Comparison of ENCODE assay signal across 8 mouse cellular contexts in the genomic region with DNA sequence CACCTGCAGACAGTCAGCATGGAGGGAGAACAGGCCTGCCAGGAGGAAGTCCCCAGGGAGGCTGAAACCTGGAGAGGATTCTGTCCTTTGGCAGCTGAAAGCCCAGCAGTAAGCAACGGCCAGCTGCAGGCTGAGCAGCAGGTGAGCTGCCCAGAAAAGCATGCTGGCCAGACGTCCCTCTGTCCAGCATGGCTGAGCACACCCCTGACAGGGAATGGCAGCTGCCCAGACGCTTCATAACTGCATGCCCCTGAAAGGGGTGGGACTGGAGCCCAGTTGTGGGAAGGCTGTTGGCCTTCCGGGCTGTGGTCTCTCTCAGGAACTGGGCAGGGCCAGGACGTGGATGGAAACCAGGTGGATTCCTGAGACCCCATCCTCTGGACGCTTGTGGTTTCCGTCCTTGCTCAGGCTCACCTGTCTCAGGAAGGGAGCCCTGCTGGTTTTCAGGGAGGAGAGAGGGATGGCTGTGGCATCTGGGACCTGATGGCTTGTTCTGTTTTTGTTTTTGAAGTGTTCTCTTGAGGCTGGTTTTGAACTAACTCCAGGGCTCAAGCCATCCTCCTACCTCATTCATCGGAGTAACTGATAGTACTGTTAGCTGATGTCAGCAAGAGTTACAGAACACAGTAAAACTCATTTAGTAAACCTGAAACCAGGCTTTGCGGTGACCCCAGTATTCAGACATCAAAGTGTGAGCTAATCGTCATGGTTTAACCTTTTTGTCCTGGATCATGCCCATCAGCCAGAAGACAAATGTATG. TPM values are rescaled to one million over a fixed set of nuclear protein-coding genes. Genes with fewer than 3 reads are reported as not detected.
A peak's percentile ranks its signal among the peaks of the same experiment; 100 is the strongest.
DNase-seq lines count a peak whose midpoint lies in the region; ATAC-seq and TF ChIP-seq lines count a peak whose summit lies in the region.

Gene Tas1r1 (minus strand): TSS at position 344 of the 760 bp plus-strand sequence.

- H3K9me3 ChIP-seq in heart, embryonic 14.5 days (ENCODE audit: control insufficient read depth, low read length), result no peaks in the 10 kb centered on the region
- H3K9me3 ChIP-seq in CH12.LX (replicated peaks; ENCODE audit: low read length), result no peaks in the 10 kb centered on the region
- H3K9me3 ChIP-seq in forebrain, postnatal 0 days (ENCODE audit: low read length), result no peaks in the 10 kb centered on the region
- no peaks in the 10 kb centered on the region for H3K9me3 ChIP-seq in liver, embryonic 13.5 days (replicated peaks)

- H3K27ac ChIP-seq in heart, embryonic 14.5 days (replicated peaks in 1 of 2; ENCODE audit: control insufficient read depth in 1 of 2, insufficient read depth in 1 of 2, low read depth in 2 of 2, low read length in 2 of 2), result 0 out of 4 replicates have a peak within 1 kb of the TSS, but pooled peaks of 1 of the 2 experiments have one; percentile 19
- H3K27ac ChIP-seq in CH12.LX (ENCODE audit: insufficient read depth, low read depth), result peak within 1 kb of the TSS; percentile 70
- H3K27ac ChIP-seq in forebrain, postnatal 0 days (ENCODE audit: low read depth, low read length), result 0 out of 2 replicates have a peak within 1 kb of the TSS, but pooled peaks have one; percentile 9
- H3K27ac ChIP-seq in liver, embryonic 13.5 days, result peak within 1 kb of the TSS; percentile 69; the same call in 1 of the 2 replicates

- dilution Hi-C loops in CH12.LX (cut with MboI; ENCODE audit: extremely low pct_ligation_motif_present, extremely low pct_unique_long_range_greater_than_20kb, low sequenced_read_pairs), result no loop called here

- no peak; the same call in 1 of the 2 replicates for TF ChIP-seq EP300 in CH12.LX (IDR thresholded peaks at IDR 0.05; ENCODE audit: low read length)

- peak within 1 kb of the TSS; percentile 85 to 92 for H3K4me3 ChIP-seq in heart, embryonic 14.5 days (ENCODE audit: control insufficient read depth in 1 of 2, insufficient read depth in 1 of 2, low read depth in 1 of 2, low read length in 2 of 2)
- H3K4me3 ChIP-seq in CH12.LX (replicated peaks in 1 of 3; ENCODE audit: low read depth in 2 of 3, low read length in 2 of 3, poor library complexity in 1 of 3), result peak within 1 kb of the TSS; percentile 82 to 99 (median 99)
- peak within 1 kb of the TSS; percentile 84 for H3K4me3 ChIP-seq in forebrain, postnatal 0 days (ENCODE audit: low read depth, low read length)
- peak within 1 kb of the TSS; percentile 92 for H3K4me3 ChIP-seq in liver, embryonic 13.5 days (replicated peaks)

- TF ChIP-seq POLR2A in CH12.LX (IDR thresholded peaks at IDR 0.05; ENCODE audit: low read depth, low read length), result no peak

- peak within 1 kb of the TSS; percentile 90 for H3K9ac ChIP-seq in heart, embryonic 14.5 days (ENCODE audit: low read length)
- H3K9ac ChIP-seq in CH12.LX (ENCODE audit: insufficient read depth, low read depth), result peak within 1 kb of the TSS; percentile 82
- peak within 1 kb of the TSS; percentile 70 for H3K9ac ChIP-seq in forebrain, postnatal 0 days
- peak within 1 kb of the TSS; percentile 91 for H3K9ac ChIP-seq in liver, embryonic 13.5 days

- no peak for TF ChIP-seq RAD21 in CH12.LX (IDR thresholded peaks at IDR 0.05; ENCODE audit: low read depth, low read length)

- 43% methylated on average over 10 of the region's 10 CpGs for WGBS in heart, embryonic 14.5 days
- WGBS in forebrain, postnatal 0 days, result 51% methylated on average over 10 of the region's 10 CpGs
- WGBS in liver, embryonic 13.5 days (ENCODE audit: insufficient replicate concordance), result 38% methylated on average over 10 of the region's 10 CpGs

- DNase-seq in heart, postnatal 4 days, result no peak
- peak; percentile 71 for DNase-seq in CH12.LX (ENCODE audit: extremely low read depth)
- DNase-seq in forebrain, postnatal 0 days, result no peak
- no peak for DNase-seq in liver, embryonic 13.5 days
- DNase-seq in embryo, embryonic 11 days, result no peak
- no peak for DNase-seq in left cerebral cortex, adult 9 months (ENCODE audit: low spot score in 2 of 2)
- no peak for DNase-seq in adrenal gland, postnatal 4 days (ENCODE audit: low spot score in 2 of 2)

- H3K27me3 ChIP-seq in heart, embryonic 14.5 days (ENCODE audit: control insufficient read depth, insufficient read depth, low read length), result no peaks in the 10 kb centered on the region
- H3K27me3 ChIP-seq in CH12.LX (replicated peaks), result no peaks in the 10 kb centered on the region
- H3K27me3 ChIP-seq in forebrain, postnatal 0 days (ENCODE audit: insufficient read depth, low read length), result no peaks in the 10 kb centered on the region
- no peaks in the 10 kb centered on the region for H3K27me3 ChIP-seq in liver, embryonic 13.5 days

- ATAC-seq in heart, embryonic 14.5 days (ENCODE audit: insufficient number of reproducible peaks, insufficient read depth, low FRiP score, low read depth), result no peak
- ATAC-seq in forebrain, postnatal 0 days, result no peak
- no peak for ATAC-seq in liver, embryonic 13.5 days (ENCODE audit: low read depth)

- H3K4me2 ChIP-seq in heart, embryonic 14.5 days (ENCODE audit: low read length), result peak within 1 kb of the TSS; percentile 97
- peak within 1 kb of the TSS; percentile 84 for H3K4me2 ChIP-seq in CH12.LX (ENCODE audit: insufficient read depth, low read depth, poor library complexity, severe bottlenecking)
- H3K4me2 ChIP-seq in forebrain, postnatal 0 days (ENCODE audit: low read depth), result peak within 1 kb of the TSS; percentile 88
- H3K4me2 ChIP-seq in liver, embryonic 13.5 days, result peak within 1 kb of the TSS; percentile 96

- peaks cover 30% of the 10 kb centered on the region for H3K79me2 ChIP-seq in CH12.LX (replicated peaks; ENCODE audit: control insufficient read depth, extremely low read depth, insufficient read depth, poor library complexity, severe bottlenecking)

- TF ChIP-seq CTCF in CH12.LX (conservative IDR thresholded peaks at IDR 0.05 in 1 of 2, IDR thresholded peaks at IDR 0.05 in 1 of 2; ENCODE audit: low read depth in 2 of 2, low read length in 2 of 2), result no peak
- no peak for TF ChIP-seq CTCF in forebrain, postnatal 0 days (IDR thresholded peaks at IDR 0.05; ENCODE audit: low read depth)

- in situ Hi-C loops in CH12.LX (cut with MboI; ENCODE audit: low pct_ligation_motif_present, low pct_unique_long_range_greater_than_20kb, low sequenced_read_pairs), result no loop called here

- peaks cover 6 to 8% of the 10 kb centered on the region in 2 experiments for H3K4me1 ChIP-seq in heart, embryonic 14.5 days (ENCODE audit: control insufficient read depth in 2 of 2, insufficient read depth in 2 of 2, low read length in 2 of 2)
- peaks cover 19 to 42% of the 10 kb centered on the region in 2 experiments for H3K4me1 ChIP-seq in CH12.LX (ENCODE audit: control insufficient read depth in 1 of 2, insufficient read depth in 2 of 2)
- H3K4me1 ChIP-seq in forebrain, postnatal 0 days (ENCODE audit: insufficient read depth), result peaks cover 11% of the 10 kb centered on the region; the same call in 1 of the 2 replicates
- peaks cover 36% of the 10 kb centered on the region for H3K4me1 ChIP-seq in liver, embryonic 13.5 days (replicated peaks)

- peaks cover 26% of the 10 kb centered on the region for H3K36me3 ChIP-seq in heart, embryonic 14.5 days (ENCODE audit: control insufficient read depth, insufficient read depth, low read length)
- H3K36me3 ChIP-seq in CH12.LX (replicated peaks in 1 of 2; ENCODE audit: control insufficient read depth in 1 of 2, insufficient read depth in 1 of 2, low read length in 1 of 2), result peaks cover 12 to 27% of the 10 kb centered on the region in 2 experiments
- H3K36me3 ChIP-seq in forebrain, postnatal 0 days (ENCODE audit: insufficient read depth), result peaks cover 19% of the 10 kb centered on the region
- H3K36me3 ChIP-seq in liver, embryonic 13.5 days, result peaks cover 26% of the 10 kb centered on the region

TF ChIP-seq in CH12.LX, 34 proteins besides CTCF, POLR2A, EP300 and RAD21:
- no peak for TF ChIP-seq UBTF (IDR thresholded peaks at IDR 0.05; ENCODE audit: low read depth, low read length)
- no peak for TF ChIP-seq E2F4 (IDR thresholded peaks at IDR 0.05; ENCODE audit: insufficient replicate concordance, low read depth, low read length)
- no peak for TF ChIP-seq ZC3H11A (IDR thresholded peaks at IDR 0.05; ENCODE audit: low read depth, low read length)
- peak; percentile 81 for TF ChIP-seq ETS1 (conservative IDR thresholded peaks at IDR 0.05; ENCODE audit: low read depth, low read length)
- peak; percentile 87; the same call in 1 of the 2 replicates for TF ChIP-seq MAFK (IDR thresholded peaks at IDR 0.05; ENCODE audit: insufficient replicate concordance, low read length)
- TF ChIP-seq POLR2AphosphoS2 (IDR thresholded peaks at IDR 0.05; ENCODE audit: low read depth, low read length), result no peak
- no peak for TF ChIP-seq JUN (IDR thresholded peaks at IDR 0.05; ENCODE audit: insufficient read depth, low read depth, low read length)
- TF ChIP-seq BHLHE40 (IDR thresholded peaks at IDR 0.05; ENCODE audit: low read depth, low read length), result peak; percentile 55; the same call in 1 of the 2 replicates

RNA-seq across cellular contexts. Expression of gene Tas1r1, which starts in this region (rescaled TPM):
- polyA plus RNA-seq in heart, embryonic 14.5 days (2014; fragmentation: Nextera tagmentation; extraction: Ambion mirVana), result 0.09 and 0.20 TPM in 2 replicates
- total RNA-seq in heart, postnatal 4 days (2021), result under 1 TPM; 0.10 to 0.11 TPM
- total RNA-seq in CH12.LX (2012; rRNA removed) (0.13 and 0.21 TPM in 2 replicates), CH12.LX (2014; rRNA removed) (not detected in 2 replicates)
- not detected in 2 replicates for polyA plus RNA-seq in CH12.LX (2012; ENCODE audit: insufficient read length, low read depth)
- total RNA-seq in forebrain, postnatal 0 days (2014; rRNA removed), result 0.54 and 1.00 TPM in 2 replicates
- polyA plus RNA-seq in forebrain, postnatal 0 days (2015; fragmentation: Nextera tagmentation; extraction: Ambion mirVana), result 1.1 and 1.5 TPM in 2 replicates
- 0.07 TPM in 1 of 2 replicates, not detected in the other for polyA plus RNA-seq in liver, embryonic 13.5 days (2015; fragmentation: Nextera tagmentation; extraction: Ambion mirVana)
- total RNA-seq in adrenal gland, postnatal 4 days (2021), result under 1 TPM; 0.25 to 0.37 TPM

Comparison
In these comparisons a context has a peak if more than half of its experiments do, and no peak if none do; other contexts are left out.
1. Peak in DNase-seq, H3K4me3 ChIP-seq, H3K27ac ChIP-seq, H3K9ac ChIP-seq and H3K4me2 ChIP-seq in CH12.LX; RNA of the gene not detected or under 1 TPM.